Mouse (Mus musculus): ENCODE measurements around the gene Cir1. TPM values are rescaled to one million over a fixed set of nuclear protein-coding genes. Genes with fewer than 3 reads are reported as not detected.

The Cir1 gene
- polyA plus RNA-seq (2012; rRNA removed) (6.2 and 13.8 TPM in 2 replicates), polyA plus RNA-seq (2014; fragmentation: Nextera tagmentation; extraction: Ambion mirVana) (19.2 and 20.5 TPM in 2 replicates)

GRCm38 (mm10) chr2:73312152-73313116 is at the start of gene Cir1, which contains the start of gene Scrn3:
Gene Cir1 (minus strand): TSS chr2:73312701.
Gene Scrn3 (plus strand): TSS chr2:73312601.
- no peaks in the 10 kb centered on the region for H3K27me3 ChIP-seq (ENCODE audit: control insufficient read depth, insufficient read depth, low read length)
- H3K4me2 ChIP-seq (ENCODE audit: low read depth): peak within 1 kb of the TSS; percentile 85
- H3K27ac ChIP-seq: peak within 1 kb of the TSS; percentile 98
- no peaks in the 10 kb centered on the region for H3K9me3 ChIP-seq (ENCODE audit: control insufficient read depth, low read length)
- H3K36me3 ChIP-seq (replicated peaks; ENCODE audit: control insufficient read depth, insufficient read depth, low read depth): peaks cover 26% of the 10 kb centered on the region
- peak within 1 kb of the TSS; percentile 98 for H3K9ac ChIP-seq (replicated peaks)
- H3K4me1 ChIP-seq (replicated peaks; ENCODE audit: control insufficient read depth in 2 of 2, insufficient read depth in 2 of 2, low read length in 1 of 2): peaks cover 9 to 14% of the 10 kb centered on the region in 2 experiments
- DNase-seq (ENCODE audit: low read depth in 3 of 3, low spot score in 3 of 3) (peak; percentile 95 to 97 (median 96)), ATAC-seq (ENCODE audit: insufficient read depth) (peak; percentile 92)
- TF ChIP-seq EP300 (IDR thresholded peaks at IDR 0.05; ENCODE audit: low read depth): peak; percentile 33; the same call in 1 of the 2 replicates
- TF ChIP-seq CTCF (IDR thresholded peaks at IDR 0.05; ENCODE audit: low read depth): no peak
- peak within 1 kb of the TSS; percentile 98 to 99 for H3K4me3 ChIP-seq (ENCODE audit: insufficient read depth in 1 of 2, low read depth in 2 of 2, low read length in 2 of 2)
- under 1% methylated on average over 64 of the region's 64 CpGs for WGBS (ENCODE audit: insufficient replicate concordance)

GRCm38 (mm10) chr2:73360536-73360935 is 48.0 kb upstream of the Cir1 start:
- peak; percentile 23 to 32 (median 25) for DNase-seq (ENCODE audit: low read depth in 3 of 3, low spot score in 3 of 3)
- peaks cover 23 to 25% of the 10 kb centered on the region in 2 experiments for H3K4me1 ChIP-seq (replicated peaks; ENCODE audit: control insufficient read depth in 2 of 2, insufficient read depth in 2 of 2, low read length in 1 of 2)
- H3K9ac ChIP-seq (replicated peaks): peak overlapping the region; percentile 10; the same call in 1 of the 2 replicates
- H3K4me2 ChIP-seq (ENCODE audit: low read depth): peak overlapping the region; percentile 65
- TF ChIP-seq EP300 (IDR thresholded peaks at IDR 0.05; ENCODE audit: low read depth): no peak
- TF ChIP-seq CTCF (IDR thresholded peaks at IDR 0.05; ENCODE audit: low read depth): no peak
- H3K27ac ChIP-seq: peak overlapping the region; percentile 96
- H3K27me3 ChIP-seq (ENCODE audit: control insufficient read depth, insufficient read depth, low read length): no peaks in the 10 kb centered on the region
- H3K9me3 ChIP-seq (ENCODE audit: control insufficient read depth, low read length): no peaks in the 10 kb centered on the region
- H3K4me3 ChIP-seq (ENCODE audit: insufficient read depth in 1 of 2, low read depth in 2 of 2, low read length in 2 of 2): no peak overlapping the region; a peak in 1 of 4 replicates
- ATAC-seq (ENCODE audit: insufficient read depth): peak; percentile 59
- WGBS (ENCODE audit: insufficient replicate concordance): 47% methylated on average over 2 of the region's 2 CpGs
- no peaks in the 10 kb centered on the region; the same call in 1 of the 2 replicates for H3K36me3 ChIP-seq (replicated peaks; ENCODE audit: control insufficient read depth, insufficient read depth, low read depth)

- 36% methylated on average over 5 of the region's 5 CpGs for WGBS (ENCODE audit: insufficient replicate concordance)
- H3K9me3 ChIP-seq (ENCODE audit: control insufficient read depth, low read length): no peaks in the 10 kb centered on the region
- peak overlapping the region; percentile 96 for H3K27ac ChIP-seq
- peak; percentile 85 for TF ChIP-seq EP300 (IDR thresholded peaks at IDR 0.05; ENCODE audit: low read depth)
- peak; percentile 40 for TF ChIP-seq CTCF (IDR thresholded peaks at IDR 0.05; ENCODE audit: low read depth)
- no peaks in the 10 kb centered on the region; the same call in 1 of the 2 replicates for H3K36me3 ChIP-seq (replicated peaks; ENCODE audit: control insufficient read depth, insufficient read depth, low read depth)
- peaks cover 23 to 25% of the 10 kb centered on the region in 2 experiments for H3K4me1 ChIP-seq (replicated peaks; ENCODE audit: control insufficient read depth in 2 of 2, insufficient read depth in 2 of 2, low read length in 1 of 2)
- H3K9ac ChIP-seq (replicated peaks): peak overlapping the region; percentile 55
- no peaks in the 10 kb centered on the region for H3K27me3 ChIP-seq (ENCODE audit: control insufficient read depth, insufficient read depth, low read length)
- H3K4me2 ChIP-seq (ENCODE audit: low read depth): peak overlapping the region; percentile 65
- DNase-seq (ENCODE audit: low read depth in 3 of 3, low spot score in 3 of 3) (peak; percentile 78 to 81 (median 78)), ATAC-seq (ENCODE audit: insufficient read depth) (peak; percentile 100)
- H3K4me3 ChIP-seq (ENCODE audit: insufficient read depth in 1 of 2, low read depth in 2 of 2, low read length in 2 of 2): peak overlapping the region; percentile 15 to 33; a peak in 3 of 4 replicates
Measured at GRCm38 (mm10) chr2:73359941-73360340, 47.4 kb upstream of the Cir1 start.

- Histone ChIP-seq H3K4me2 (ENCODE audit: low read depth) (no peak overlapping the region), H3K4me3 (ENCODE audit: insufficient read depth in 1 of 2, low read depth in 2 of 2, low read length in 2 of 2) (no peak overlapping the region), H3K9me3 (ENCODE audit: control insufficient read depth, low read length) (no peaks in the 10 kb centered on the region), H3K36me3 (replicated peaks; ENCODE audit: control insufficient read depth, insufficient read depth, low read depth) (no peaks in the 10 kb centered on the region; the same call in 1 of the 2 replicates), H3K27me3 (ENCODE audit: control insufficient read depth, insufficient read depth, low read length) (no peaks in the 10 kb centered on the region), H3K27ac (no peak overlapping the region), H3K4me1 (replicated peaks; ENCODE audit: control insufficient read depth in 2 of 2, insufficient read depth in 2 of 2, low read length in 1 of 2) (peaks cover 23 to 25% of the 10 kb centered on the region in 2 experiments), H3K9ac (replicated peaks) (no peak overlapping the region)
- DNase-seq (ENCODE audit: low read depth in 3 of 3, low spot score in 3 of 3) (no peak), ATAC-seq (ENCODE audit: insufficient read depth) (no peak)
- TF ChIP-seq CTCF (IDR thresholded peaks at IDR 0.05; ENCODE audit: low read depth) (no peak), EP300 (IDR thresholded peaks at IDR 0.05; ENCODE audit: low read depth) (no peak)
- 86% methylated on average over 18 of the region's 18 CpGs for WGBS (ENCODE audit: insufficient replicate concordance)
Measured at GRCm38 (mm10) chr2:73357004-73357403, 44.5 kb upstream of the Cir1 start.
